Mouse (Mus musculus) intestine, embryonic 14.5 days (tissue): ENCODE measurements around the gene Lmo2. TPM values are rescaled to one million over a fixed set of nuclear protein-coding genes. Genes with fewer than 3 reads are reported as not detected.

Experiments
- ATAC-seq: fragments of 200-750 bp; cut with Nextera tagmentation; replicated peaks from 2 replicates; pipeline ENCODE4 v1.8.0; 2017; ENCODE audit warnings: low read depth, moderate number of reproducible peaks, moderate TSS enrichment, moderate library complexity; ENCODE audit not compliant: low FRiP score, low TSS enrichment
- DNase-seq: peaks from one replicate; pipeline ENCODE4 v3.0.0-alpha.2; 2018; ENCODE audit warnings: low spot score
- H3K27ac ChIP-seq: fragments of 300-500 bp; sonication (generic); 2 replicates; pipeline ENCODE4 v1.5.1; 2014; ENCODE audit warnings: low read depth, mild to moderate bottlenecking, control low read depth
- H3K27me3 ChIP-seq: fragments of 300-500 bp; sonication (generic); replicated peaks from 2 replicates; pipeline ENCODE4 v1.6.1; 2014; ENCODE audit warnings: low read length, control low read depth; ENCODE audit not compliant: control insufficient read depth, insufficient read depth
- H3K36me3 ChIP-seq: fragments of 300-500 bp; sonication (generic); 2 replicates; pipeline ENCODE4 v1.6.1; 2014; ENCODE audit warnings: low read length, control low read depth; ENCODE audit not compliant: control insufficient read depth, insufficient read depth
- H3K4me1 ChIP-seq: fragments of 300-500 bp; sonication (generic); replicated peaks from 2 replicates; pipeline ENCODE4 v1.6.1; 2014; ENCODE audit warnings: low read length, control low read depth, mixed read lengths; ENCODE audit not compliant: control insufficient read depth, insufficient read depth
- H3K4me2 ChIP-seq: fragments of 300-500 bp; sonication (generic); 2 replicates; pipeline ENCODE4 v1.6.1; 2014; ENCODE audit warnings: low read length
- H3K4me3 ChIP-seq: fragments of 300-500 bp; sonication (generic); 2 replicates; pipeline ENCODE4 v1.5.1; 2014; ENCODE audit warnings: low read depth, low read length, control low read depth, mixed read lengths
- H3K9ac ChIP-seq: fragments of 300-500 bp; sonication (generic); 2 replicates; pipeline ENCODE4 v1.6.1; 2014; ENCODE audit warnings: mild to moderate bottlenecking, low read length
- H3K9me3 ChIP-seq: fragments of 300-500 bp; sonication (generic); 2 replicates; pipeline ENCODE4 v1.6.1; 2016; ENCODE audit warnings: low read length, control low read depth; ENCODE audit not compliant: control insufficient read depth
- WGBS: fragments of 180-500 bp; shearing (Covaris S2); extraction: QIAGEN DNeasy Blood & Tissue Kit; methylation state at CpG from one replicate; pipeline ENCODE4 v1.1.7; 2014; 5-methylcytosine and 5-hydroxymethylcytosine counted together
- polyA plus RNA-seq: library from polyadenylated mRNA; unstranded; fragments of >200 nt; fragmentation: Nextera tagmentation; extraction: Ambion mirVana; gene quantifications from 2 replicates; pipeline ENCODE4 v1.2.1, GENCODE M21; 2014

The Lmo2 gene
- polyA plus RNA-seq = 16.3 and 17.6 TPM in 2 replicates

DNA sequence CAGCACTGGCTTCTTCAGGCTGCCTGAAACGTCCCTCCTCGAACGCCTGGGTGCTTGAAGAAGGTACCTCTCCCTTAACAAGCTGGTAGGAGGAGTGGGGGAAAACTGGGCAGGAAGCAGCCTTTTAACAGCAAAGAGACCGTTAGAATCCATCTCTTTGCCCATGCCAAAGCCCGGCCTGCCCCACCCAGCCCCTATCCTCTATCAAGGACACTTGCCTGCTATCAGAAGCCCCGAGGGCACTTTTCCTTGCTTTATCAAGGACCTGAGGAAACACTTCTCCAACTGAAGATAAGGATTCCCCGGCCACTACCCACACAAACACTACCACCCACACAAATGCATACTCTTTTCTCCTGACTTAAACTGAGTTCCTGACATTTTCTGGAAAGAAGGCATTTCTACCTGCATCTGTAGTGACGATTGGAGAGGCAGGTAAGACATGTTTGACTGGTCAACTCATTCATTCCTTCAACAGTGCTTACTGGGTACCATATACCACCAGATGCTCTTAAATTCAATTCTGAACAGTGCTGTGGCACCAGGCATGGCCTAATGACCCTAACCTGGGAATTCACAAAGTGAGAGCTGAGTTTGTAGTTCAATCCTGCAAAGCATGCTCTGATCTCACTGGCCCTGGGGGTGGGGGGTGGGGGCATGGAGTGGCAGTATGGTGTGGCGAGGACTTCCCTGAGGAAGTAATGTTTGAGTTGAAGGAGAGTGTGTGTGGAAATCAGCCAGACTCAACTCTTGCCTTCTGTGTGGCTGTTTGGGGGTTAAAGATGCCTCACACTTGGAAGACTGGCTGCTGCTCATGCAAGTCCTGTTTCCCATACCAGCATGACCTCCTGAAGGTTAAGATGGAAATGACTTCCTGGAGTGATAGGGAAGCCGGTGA lies at the start of gene Lmo2:
Lmo2 (plus strand) TSS at position 338 of the 898 bp plus-strand sequence.
- ATAC-seq = no peak
- H3K27me3 ChIP-seq = no peaks in the 10 kb centered on the region
- no peak within 1 kb of the TSS for H3K4me3 ChIP-seq
- H3K9ac ChIP-seq = no peak within 1 kb of the TSS
- 65% methylated on average over 10 of the region's 10 CpGs for WGBS
- no peak for DNase-seq
- no peaks in the 10 kb centered on the region for H3K36me3 ChIP-seq
- no peak within 1 kb of the TSS for H3K27ac ChIP-seq
- no peak within 1 kb of the TSS for H3K4me2 ChIP-seq
- no peaks in the 10 kb centered on the region for H3K9me3 ChIP-seq
- H3K4me1 ChIP-seq = no peaks in the 10 kb centered on the region

DNA sequence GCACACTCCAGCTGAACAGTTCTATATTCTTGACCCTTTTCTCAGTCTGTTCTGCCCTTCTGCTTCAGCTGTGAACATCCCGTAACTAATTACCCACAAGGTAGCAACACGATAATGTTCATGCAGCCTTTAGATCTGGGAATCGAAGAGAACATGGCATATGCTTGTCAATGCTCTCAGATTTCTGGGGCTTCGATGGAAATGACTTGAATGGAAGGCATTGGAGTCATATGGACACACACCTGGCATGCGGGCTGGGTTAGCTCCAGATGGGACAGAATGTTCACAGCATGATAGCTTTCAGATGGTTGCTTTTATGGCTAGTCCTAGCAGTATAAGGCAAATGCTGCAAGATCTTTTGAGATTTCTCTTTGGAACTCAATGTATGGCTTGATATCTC lies 47.2 kb upstream of the Lmo2 start:
- WGBS = 91% methylated on average over 5 of the region's 5 CpGs
- no peaks in the 10 kb centered on the region for H3K36me3 ChIP-seq
- H3K4me1 ChIP-seq = no peaks in the 10 kb centered on the region
- no peak overlapping the region for H3K27ac ChIP-seq
- no peak overlapping the region for H3K4me2 ChIP-seq
- no peak overlapping the region for H3K9ac ChIP-seq
- H3K4me3 ChIP-seq = no peak overlapping the region
- no peaks in the 10 kb centered on the region for H3K9me3 ChIP-seq
- no peak for ATAC-seq
- H3K27me3 ChIP-seq = no peaks in the 10 kb centered on the region
- DNase-seq = no peak

DNA sequence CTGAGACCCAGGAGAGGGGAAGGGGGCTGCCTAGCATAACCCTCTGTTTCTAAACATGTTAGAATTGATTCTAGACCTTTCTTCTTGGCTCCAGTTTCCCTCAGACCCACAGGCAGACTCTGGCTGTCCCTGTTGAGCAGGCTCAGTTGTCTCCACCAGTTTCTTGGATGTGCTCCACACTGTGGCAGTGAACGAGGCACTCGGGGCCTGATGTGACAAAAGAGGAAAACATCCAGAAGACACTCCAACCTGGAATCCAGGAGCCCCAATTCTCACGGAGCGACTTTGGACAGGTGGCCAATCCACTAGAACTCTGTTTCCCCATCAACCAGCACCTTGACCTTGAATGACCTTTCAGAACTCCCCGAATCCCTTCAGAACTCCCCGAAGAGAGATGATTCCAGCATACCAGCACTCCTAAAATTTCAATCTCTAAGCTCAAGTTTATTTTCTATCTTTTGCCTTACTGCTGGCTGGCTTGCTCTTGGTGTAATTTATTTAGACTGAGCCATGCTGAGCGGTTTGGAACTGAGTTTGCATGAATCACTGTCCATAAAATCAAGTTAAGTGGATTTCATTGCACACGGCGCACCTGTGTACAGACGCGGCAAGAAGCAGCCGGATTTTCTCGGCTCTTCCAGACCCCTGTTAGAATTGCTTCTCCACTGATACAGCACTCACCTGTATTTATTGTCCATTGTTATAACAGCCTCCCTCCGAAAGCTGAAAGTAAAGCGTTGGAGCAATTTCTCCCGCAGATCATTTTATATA lies 45.1 kb upstream of the Lmo2 start:
- 81% methylated on average over 16 of the region's 16 CpGs for WGBS
- H3K36me3 ChIP-seq = no peaks in the 10 kb centered on the region
- no peaks in the 10 kb centered on the region for H3K9me3 ChIP-seq
- no peak overlapping the region for H3K9ac ChIP-seq
- H3K4me1 ChIP-seq = no peaks in the 10 kb centered on the region
- no peaks in the 10 kb centered on the region for H3K27me3 ChIP-seq
- DNase-seq = no peak
- H3K27ac ChIP-seq = no peak overlapping the region
- H3K4me3 ChIP-seq = no peak overlapping the region
- no peak overlapping the region for H3K4me2 ChIP-seq
- ATAC-seq = no peak

DNA sequence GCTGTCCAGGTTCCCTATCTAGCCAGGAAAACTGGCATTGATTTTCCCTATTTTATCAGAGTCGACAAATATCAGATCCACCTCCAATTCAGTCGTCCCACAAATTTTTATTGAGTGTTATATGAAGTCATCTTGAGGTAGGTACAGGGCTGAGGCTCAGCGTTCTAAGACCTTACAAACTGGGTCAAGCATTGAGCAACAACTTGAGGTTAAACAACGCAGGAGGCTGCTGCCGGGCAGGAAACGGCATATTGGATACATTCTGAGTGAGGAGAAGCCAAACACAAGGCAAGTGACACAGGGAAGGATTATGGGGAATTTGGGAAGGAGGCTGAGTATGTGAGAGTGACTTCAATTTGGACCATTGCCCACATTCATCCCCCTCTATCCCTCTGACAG lies 44.5 kb upstream of the Lmo2 start:
- H3K27ac ChIP-seq = no peak overlapping the region
- no peak overlapping the region for H3K9ac ChIP-seq
- DNase-seq = no peak
- no peaks in the 10 kb centered on the region for H3K36me3 ChIP-seq
- no peaks in the 10 kb centered on the region for H3K9me3 ChIP-seq
- H3K4me2 ChIP-seq = no peak overlapping the region
- ATAC-seq = no peak
- whole genome bisulfite sequencing = 66% methylated on average over 6 of the region's 6 CpGs
- H3K4me1 ChIP-seq = no peaks in the 10 kb centered on the region
- no peak overlapping the region for H3K4me3 ChIP-seq
- no peaks in the 10 kb centered on the region for H3K27me3 ChIP-seq

DNA sequence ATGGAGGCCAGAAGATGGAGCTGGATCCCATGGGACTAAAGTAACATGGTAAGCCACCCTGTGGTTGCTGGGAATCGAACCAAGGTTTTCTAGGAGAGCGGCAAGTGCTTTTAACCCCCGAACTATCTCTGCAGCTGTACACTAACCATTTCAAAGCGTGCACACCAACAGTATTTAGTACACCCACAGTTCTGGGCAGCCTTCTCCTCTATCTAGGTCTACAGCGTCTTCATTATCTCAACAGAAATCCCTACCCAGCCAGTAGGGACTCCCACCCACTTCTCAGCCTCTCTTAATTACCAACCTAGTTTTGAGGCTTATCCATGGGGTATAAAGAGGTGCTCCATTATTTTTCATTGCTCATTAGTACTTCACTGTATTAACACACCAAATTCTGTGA lies 41.7 kb upstream of the Lmo2 start:
- WGBS = 88% methylated on average over 5 of the region's 5 CpGs
- H3K36me3 ChIP-seq = no peaks in the 10 kb centered on the region
- H3K9ac ChIP-seq = no peak overlapping the region
- no peak overlapping the region for H3K4me3 ChIP-seq
- no peaks in the 10 kb centered on the region for H3K9me3 ChIP-seq
- no peak for DNase-seq
- no peak for ATAC-seq
- H3K4me1 ChIP-seq = no peaks in the 10 kb centered on the region
- H3K27ac ChIP-seq = no peak overlapping the region
- no peaks in the 10 kb centered on the region for H3K27me3 ChIP-seq
- H3K4me2 ChIP-seq = no peak overlapping the region

DNA sequence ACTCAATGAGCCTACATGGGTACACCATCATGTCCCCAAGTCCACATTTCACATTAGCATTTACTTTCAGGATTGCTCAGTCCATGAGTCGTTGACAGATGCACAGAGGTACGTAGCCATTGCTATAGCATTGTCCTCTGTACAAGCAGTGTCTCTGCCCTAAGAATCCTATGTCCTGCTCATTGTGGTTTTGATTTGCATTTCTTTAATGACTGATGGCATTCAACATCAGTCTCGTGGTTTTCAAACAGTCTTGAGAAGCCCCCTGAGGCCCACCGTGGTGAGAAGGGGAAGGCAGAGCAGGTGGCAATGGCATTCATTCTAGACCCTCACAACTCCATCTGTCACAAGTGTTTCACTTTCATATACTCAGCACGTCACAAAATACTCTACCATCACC lies 40.4 kb upstream of the Lmo2 start:
- no peak overlapping the region for H3K9ac ChIP-seq
- no peak overlapping the region for H3K4me3 ChIP-seq
- H3K4me2 ChIP-seq = no peak overlapping the region
- H3K27ac ChIP-seq = no peak overlapping the region
- no peaks in the 10 kb centered on the region for H3K27me3 ChIP-seq
- WGBS = 85% methylated on average over 5 of the region's 5 CpGs
- H3K4me1 ChIP-seq = no peaks in the 10 kb centered on the region
- DNase-seq = no peak
- no peaks in the 10 kb centered on the region for H3K9me3 ChIP-seq
- no peak for ATAC-seq
- no peaks in the 10 kb centered on the region for H3K36me3 ChIP-seq

DNA sequence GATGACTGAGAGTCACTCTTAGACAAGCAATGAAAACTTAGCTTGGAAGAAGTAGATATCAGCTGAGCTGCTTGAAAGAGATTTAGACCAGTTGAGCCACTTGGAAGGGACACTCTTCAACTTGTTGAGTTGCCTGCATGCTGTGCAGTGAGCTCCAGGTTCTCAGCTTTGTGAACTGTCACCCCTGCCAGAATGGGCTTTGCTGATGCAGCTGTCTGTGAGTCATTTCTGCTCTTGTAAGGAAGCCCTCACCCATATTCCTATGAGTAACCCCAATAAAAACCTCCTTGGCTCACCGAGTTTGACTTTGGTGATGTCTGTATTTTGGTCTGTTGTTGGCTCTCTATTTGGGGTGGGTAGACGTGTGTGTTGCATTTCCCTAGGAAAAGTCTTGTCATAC lies 39.4 kb upstream of the Lmo2 start:
- Histone ChIP-seq H3K27ac (no peak overlapping the region), H3K9me3 (no peaks in the 10 kb centered on the region), H3K27me3 (no peaks in the 10 kb centered on the region), H3K4me3 (no peak overlapping the region), H3K4me1 (no peaks in the 10 kb centered on the region), H3K4me2 (no peak overlapping the region), H3K9ac (no peak overlapping the region), H3K36me3 (no peaks in the 10 kb centered on the region)
- WGBS = 89% methylated on average over 2 of the region's 2 CpGs
- DNase-seq (no peak), ATAC-seq (no peak)

DNA sequence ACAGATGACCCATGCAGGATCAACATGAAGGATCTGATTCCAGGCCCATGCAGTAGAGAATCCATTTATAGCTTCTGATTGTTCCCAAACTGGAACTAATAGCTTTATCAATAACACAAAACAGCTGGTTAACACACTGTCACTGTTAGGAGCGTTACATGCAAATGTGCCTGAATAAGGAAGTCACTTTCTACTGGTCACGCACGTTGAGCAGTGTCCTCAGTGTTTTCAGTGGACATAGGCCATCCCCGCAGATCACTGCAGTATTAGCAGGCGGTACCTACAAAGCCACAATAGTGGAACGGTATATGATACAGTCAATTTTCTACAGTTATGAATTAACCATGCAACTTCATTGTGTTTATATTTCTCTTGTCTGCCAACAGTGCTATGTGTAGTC lies 38.3 kb upstream of the Lmo2 start:
- H3K9ac ChIP-seq = no peak overlapping the region
- ATAC-seq = no peak
- no peaks in the 10 kb centered on the region for H3K4me1 ChIP-seq
- no peaks in the 10 kb centered on the region for H3K27me3 ChIP-seq
- WGBS = 89% methylated on average over 6 of the region's 6 CpGs
- no peak overlapping the region for H3K27ac ChIP-seq
- no peaks in the 10 kb centered on the region for H3K9me3 ChIP-seq
- H3K4me3 ChIP-seq = no peak overlapping the region
- H3K4me2 ChIP-seq = no peak overlapping the region
- no peaks in the 10 kb centered on the region for H3K36me3 ChIP-seq
- DNase-seq = no peak
